Mouse (Mus musculus) megakaryocyte-erythroid progenitor cell, adult 5-6 weeks (primary cell): ENCODE measurements at regions not wholly inside any gene's neighbourhood (a gene's known extent, or its start where the extent isn't known, plus 50 kb on each side); places are given as distances from the start of the nearest gene placed in this dataset.
A peak's percentile ranks its signal among the peaks of the same experiment; 100 is the strongest.
"Not testable (repeated sequence)": the region's sequence is repeated elsewhere in the genome, so short reads cannot be mapped to it uniquely, and the experiment has no call there.

Source experiments
- ATAC-seq: replicated peaks from 2 replicates; pipeline ENCODE4 v1.8.0; 2016; ENCODE audit warnings: mild to moderate bottlenecking, inconsistent platforms; ENCODE audit not compliant: severe bottlenecking, poor library complexity, low FRiP score, low TSS enrichment

DNA sequence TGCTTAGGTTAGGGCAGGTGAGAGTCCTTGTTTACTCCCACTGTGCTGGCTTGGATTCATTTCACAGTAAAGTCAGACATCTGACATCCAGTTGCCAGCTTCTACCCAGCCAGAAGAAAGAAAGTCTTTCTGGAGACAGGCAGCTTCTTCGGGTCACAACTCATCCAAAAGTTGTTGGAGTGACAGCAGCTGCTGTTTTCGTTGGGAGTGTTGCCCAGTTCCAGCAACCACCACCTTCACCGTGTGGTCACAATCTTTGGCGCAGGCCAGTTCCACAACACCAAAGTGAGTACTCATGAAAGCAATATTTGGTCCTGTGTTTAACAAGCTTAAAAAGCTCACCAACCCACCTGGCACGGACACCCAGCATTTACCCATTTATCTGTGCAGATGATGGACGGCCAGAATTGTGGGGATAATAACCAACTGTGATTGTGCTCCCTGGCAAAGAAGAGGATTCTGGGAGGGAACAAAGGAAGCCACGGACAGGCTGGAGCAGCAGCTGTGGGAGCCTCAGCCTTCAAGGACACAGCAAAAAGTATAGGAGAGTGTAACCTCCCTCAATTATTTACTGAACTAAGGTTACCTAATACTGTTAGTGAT, 134.5 kb downstream of the Cand1 start:
- ATAC-seq, result no peak

DNA sequence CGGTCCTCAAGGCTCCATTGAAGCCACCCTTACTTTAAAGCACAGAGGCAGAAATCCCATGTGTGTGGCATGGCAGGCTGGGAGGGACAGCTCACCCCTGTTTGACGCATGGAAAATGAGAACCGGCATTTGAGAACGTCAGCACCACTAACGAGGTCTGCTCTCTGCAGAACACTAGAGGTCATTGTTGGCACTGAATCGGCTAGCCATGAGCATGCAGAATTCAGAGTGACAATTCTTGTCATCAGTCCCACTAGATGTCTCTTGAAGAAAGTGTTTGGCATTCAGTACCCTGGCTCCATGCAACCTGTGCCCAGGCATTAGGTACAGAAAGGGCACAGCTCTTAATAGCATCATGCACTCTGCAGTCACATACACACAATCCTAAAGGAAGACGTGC, 139.3 kb downstream of the Cand1 start:
- peak; percentile 69 for ATAC-seq

DNA sequence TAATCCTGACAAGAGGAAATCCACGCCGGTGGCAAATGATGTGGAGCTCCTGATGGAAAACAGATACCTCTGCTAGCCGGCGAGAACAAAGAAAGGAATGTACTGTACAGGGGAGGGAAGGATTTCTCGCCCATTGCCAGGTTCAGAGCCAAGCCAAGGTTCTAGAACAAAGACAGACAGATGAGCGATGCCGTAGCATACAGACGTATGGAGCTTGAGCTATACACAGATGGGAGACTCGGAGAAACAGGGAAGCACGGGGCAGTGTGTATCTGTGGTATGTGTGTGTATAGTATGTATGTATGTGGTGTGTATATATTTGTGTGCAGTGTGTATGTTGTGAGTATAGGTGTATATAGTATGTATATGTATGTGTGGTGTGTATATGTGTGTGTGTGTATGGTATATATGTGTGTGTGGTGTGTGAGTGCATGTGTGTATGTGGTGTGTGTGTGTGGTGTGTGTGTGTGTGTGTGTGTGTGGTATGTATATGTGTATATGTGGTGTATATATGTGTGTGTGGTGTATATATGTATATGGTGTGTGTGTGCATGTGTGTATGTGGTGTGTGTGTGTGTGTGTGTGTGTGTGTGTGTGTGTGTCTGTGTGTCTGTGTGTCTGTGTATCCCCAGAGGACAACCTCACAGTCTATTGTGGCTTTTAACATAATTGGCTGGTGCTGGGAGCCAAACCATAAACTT, 140.6 kb downstream of the Cand1 start:
- ATAC-seq, result no peak

DNA sequence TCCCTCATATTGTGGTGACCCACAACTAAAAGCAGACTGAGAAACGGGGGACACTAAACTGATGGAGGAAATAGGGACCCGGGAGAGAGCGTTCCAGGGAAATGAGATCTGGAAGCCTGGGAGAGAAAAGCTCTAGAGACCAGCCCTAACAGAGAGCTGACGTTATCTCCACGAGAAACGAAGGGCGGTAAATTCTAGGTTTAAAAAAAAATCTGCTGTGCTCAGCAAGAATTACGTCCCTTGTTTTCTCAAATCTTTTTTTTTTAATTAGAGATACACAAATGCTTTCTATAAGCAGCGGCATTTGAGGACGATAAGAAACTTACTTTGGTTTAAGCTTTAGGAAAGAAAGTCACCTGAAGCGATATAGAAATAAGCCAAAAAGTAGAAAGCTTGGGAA, 145.7 kb downstream of the Cand1 start:
- ATAC-seq, result no peak

DNA sequence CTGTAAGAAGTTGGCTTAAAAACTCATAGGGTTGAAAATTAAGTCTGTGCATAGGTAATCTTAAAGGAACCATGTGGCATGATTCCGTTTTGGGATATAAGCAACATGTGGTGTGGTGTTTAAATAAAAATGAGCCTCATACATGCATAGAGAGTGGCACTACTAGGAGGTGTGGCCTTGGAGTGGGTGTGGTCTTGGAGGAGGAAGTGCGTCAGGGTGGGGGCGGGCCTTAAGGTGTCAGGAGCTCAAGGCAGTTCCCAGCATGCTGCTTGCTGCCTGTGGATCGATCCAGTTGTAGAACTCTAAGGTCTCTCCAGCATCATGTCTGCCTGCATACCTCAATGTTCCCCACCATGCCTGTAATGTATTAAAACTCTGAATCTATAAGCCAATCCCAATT, 152.0 kb downstream of the Cand1 start:
- 0 out of 2 replicates have a peak, but pooled peaks have one; percentile 9 for ATAC-seq

DNA sequence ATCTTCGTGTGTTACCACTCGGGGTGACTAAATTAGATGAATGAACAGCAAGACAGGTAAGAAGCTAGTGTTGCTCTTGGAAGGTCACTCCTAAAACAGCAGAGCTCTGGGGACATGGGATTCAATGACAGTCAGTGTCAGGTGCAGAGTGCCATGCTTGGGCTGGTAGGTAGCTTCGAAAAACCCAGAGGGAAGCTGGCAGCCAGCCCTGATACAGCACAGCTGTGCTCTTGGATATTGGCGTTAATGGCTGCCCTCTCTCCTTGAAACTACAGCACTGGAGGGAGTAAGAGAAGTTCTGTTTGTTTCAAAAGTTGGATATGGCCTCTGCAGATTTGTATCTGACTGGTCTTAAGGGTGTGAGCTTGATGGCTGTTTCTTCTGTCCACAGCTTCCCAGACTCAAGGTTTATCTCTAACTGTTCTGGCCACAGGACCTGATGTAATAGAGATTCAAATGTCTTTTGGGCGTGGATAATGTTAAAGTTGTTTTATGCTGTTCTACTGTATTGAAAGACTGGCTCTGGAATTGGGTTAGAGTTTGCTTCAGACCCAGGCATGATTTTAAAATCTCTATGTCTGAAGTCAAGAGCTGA, 152.7 kb downstream of the Cand1 start:
- peak; percentile 85 for ATAC-seq

DNA sequence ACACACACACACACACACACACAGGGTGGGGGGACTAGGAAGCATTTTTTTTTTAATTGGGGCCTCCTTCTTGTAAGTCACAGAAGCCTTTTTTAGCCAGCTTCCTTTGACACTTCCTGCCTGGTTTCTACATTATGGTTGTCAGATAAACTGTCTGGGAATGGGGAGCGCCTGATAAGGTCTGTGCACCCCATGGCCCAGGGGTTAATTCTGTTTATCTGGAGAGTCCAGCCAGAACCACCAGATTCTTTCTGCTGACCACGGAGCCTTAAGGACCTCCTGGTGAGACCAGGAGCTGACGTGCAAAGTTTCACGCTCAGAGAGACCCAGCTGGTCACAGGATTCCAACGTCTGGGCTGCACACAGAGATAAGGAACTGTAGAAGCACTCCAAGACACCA, 153.4 kb downstream of the Cand1 start:
- peak; percentile 88 for ATAC-seq

DNA sequence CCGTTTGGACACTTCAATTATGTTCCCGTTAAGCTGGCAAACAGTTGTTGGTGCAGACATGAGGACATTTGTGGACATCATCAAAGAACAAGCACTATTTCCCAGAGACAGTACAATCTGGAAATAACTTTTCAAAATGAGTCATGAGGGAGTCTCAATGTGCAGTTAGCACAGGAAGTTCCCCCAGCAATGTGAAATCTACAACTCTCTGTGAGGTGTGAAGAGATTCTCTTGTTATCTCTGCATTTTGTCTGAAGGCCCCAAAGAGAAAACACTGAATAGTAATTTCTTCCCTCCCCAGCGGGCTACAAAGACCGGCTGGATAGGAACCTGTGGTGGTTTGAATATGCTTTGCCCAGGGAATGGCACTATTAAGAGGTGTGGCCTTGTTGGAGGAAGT, 156.4 kb downstream of the Cand1 start:
- no peak for ATAC-seq

DNA sequence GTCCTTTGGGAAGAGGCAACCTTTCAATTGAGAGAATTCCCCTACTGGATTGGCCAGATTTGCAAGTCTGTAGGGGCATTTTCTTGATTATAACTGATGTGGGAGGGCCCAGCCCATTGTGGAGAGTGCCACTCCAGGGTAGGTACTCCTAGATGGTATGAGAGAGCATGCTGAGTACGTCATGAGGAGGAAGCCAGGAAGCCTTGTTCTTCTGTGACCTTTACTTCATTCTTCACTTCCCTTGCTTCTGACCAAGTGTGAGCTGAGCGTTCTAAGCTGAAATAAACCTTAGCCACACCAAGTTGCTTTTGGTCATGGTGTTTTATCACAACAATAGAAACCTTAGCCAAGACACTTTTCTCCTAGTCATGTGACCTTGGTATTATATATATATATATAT, 157.0 kb downstream of the Cand1 start:
- no peak for ATAC-seq

DNA sequence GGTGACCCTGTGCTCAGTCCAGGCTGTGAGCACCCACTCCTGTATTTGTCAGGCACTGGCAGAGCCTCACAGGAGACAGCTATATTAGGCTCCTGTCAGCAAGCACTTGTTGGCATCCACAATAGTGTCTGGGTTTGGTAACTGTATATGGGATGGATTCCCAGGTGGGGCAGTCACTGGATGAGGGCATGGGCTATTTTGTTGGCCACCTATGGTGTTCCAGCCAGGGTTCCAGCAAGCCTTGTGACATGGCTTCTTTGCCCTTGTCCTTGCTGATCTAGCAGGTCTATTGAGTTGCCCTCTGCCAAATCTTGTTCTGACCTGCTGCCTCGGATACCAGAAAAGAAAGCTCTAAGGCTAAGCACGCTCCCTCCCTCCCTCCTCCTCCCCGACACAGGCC, 158.1 kb downstream of the Cand1 start:
- ATAC-seq, result not testable (repeated sequence)

DNA sequence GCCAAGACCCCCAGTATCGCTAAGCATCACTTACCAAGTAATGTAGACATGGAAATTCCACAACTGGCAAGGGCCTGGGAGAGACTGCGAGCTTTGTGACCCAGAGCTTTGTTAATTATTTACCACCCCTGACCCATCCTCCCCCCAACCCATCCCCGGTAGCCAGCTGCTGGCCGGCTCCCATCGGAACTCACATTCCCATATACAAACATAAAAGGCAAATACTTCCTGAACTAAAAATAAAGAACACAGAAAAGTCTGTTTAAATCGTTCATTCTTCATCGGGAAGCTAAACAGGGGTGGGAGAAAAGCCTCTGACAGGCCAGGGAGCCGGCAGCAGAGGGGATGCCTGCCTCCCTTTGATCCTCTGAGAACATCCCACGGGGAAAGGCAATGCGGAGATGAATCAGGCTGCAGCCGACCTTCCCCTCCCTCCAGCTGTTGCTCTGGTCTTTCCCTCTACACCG, 163.7 kb downstream of the Cand1 start:
- no peak for ATAC-seq

DNA sequence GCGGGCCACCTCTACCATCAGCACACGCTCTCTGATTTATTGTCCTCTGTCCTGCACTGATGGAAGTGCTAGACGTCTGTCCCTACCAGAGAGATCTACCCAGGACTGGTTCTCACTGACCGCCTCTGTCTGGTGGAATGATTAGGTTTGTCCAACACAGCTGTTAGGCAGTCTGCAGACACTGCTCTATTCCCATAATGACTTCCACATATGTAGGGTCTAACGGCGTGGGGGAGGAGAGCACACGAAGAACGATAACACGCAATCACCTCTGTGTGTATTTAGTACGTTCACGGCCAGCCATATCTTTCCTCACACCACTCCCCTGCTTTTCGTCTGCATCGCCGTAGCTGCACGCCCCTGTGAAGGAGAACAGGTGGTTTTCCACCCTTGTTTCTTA, 165.0 kb downstream of the Cand1 start:
- no peak for ATAC-seq

DNA sequence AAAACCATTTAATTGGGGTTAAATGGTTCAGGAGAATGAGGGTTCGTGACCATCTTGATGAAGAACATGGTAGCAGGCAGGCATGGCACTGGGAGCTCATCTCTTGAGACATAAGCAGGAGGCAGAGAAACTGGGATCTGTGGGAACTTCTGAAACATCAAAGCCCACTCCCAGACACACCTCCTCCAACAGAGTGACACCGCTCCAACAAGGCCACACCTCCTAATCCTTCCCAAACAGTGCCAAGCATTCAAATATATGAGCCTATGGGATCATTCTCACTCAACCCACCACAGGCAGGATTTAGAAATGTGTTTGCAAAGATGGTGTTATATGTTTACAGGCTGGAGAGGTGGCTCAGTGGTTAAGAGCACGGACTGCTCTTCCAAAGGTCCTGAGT, 165.9 kb downstream of the Cand1 start:
- no peak for ATAC-seq

DNA sequence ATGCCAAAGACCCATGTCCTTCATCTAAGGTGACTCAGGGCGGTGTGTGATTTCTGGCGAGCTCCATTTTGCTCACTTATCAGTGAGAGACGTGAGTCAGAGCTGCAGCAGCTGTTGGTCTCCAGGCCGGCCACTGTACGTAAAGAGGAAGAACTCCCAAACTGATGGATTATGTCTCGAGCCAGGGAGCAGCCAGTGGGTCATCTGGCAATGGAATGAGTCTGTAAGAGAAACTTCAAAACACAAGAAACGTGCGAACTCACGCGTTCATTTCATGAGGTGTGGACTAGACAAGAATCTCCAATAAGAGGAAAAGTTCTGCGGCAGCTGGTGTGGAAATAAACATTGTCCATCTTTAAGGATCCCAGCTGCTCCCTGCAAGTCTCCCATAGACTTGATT, 170.4 kb downstream of the Cand1 start:
- ATAC-seq, result no peak

DNA sequence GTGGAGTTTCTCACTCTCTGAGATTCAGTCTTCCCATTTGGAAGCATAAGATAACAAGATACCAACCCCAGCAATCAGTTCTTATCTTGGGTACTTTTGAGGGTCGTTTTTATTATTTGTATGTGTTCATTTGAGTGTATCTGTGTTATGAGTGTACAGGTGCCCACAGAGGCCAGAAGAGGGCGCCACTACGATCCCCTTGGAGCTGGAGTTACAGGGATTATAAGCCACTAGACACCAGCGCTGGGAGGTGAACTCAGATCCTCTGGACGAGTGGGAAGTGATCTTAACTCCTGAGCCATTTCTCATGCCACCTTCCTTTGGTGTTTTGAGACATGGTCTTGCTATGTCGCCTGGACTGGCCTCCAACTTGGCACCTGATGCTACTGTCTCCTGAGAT, 172.0 kb downstream of the Cand1 start:
- ATAC-seq, result no peak

DNA sequence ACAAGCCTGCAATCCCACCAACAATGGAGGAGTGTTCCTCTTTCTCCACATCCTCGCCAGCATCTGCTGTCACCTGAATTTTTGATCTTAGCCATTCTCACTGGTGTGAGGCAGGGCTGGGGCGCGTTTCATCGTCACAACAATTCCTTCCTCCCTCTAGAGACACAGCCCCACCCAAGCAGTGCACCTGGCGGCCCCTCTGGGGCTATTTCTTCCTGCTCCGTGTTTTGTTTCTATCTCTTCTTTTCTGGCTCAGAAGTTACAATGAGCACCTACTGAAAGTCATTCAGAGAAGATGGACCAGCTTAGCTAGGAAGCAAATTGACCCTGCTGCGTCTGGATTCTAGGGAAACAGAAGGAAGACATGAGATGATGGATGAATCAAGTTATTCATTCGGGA, 172.5 kb downstream of the Cand1 start:
- ATAC-seq, result no peak

DNA sequence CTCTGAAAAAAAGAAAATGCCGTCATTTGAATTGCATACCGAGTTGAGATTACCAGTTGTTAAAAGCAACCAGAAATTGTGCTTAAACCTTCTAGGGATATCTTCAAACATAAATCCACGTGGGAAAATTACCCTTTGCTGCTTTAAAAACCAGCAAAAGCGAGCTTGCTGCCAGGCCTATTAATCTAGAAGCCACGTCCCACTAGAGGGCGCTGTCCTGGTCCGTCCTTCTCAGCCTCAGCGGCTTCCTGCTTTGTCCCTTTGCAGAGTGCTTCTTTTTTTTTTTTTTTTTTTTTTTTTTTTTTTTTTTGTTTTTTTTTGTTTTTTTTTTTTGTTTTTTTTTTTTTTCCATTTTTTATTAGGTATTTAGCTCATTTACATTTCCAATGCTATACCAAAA, 173.9 kb downstream of the Cand1 start:
- peak; percentile 30; the same call in 1 of the 2 replicates for ATAC-seq

DNA sequence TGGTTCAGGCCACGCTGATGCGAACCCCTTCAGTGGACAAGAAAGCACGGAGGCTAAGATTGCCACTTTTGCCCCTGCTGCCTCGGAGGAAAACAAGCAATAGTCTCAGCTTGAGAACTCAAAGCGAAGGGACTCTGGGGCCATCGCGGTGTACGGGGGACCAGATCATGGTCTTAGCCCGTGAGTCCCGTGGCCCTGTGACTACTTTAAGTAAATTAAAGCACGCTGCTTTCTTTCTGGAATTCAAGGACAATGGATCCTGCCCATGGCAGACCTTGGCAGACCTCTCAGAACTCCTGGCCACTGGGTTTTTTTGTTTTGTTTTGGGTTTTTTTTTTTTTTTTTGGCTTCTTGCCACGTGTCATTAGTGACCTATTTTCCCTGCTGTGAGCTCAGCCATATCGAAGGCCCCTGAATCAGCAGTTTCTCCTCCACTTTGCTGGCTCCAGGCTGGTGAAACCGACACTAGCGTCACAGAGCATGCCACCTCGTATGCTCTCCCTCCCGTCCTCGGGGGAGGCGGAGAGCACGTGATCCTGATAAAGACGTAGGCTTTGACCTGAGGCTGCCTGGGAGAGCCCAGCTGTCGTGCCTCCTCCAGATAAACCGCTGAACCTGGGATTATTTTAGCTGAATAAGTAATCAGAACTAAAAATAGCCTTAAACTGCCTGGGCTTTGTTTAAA, 174.6 kb downstream of the Cand1 start:
- ATAC-seq, result peak; percentile 97

DNA sequence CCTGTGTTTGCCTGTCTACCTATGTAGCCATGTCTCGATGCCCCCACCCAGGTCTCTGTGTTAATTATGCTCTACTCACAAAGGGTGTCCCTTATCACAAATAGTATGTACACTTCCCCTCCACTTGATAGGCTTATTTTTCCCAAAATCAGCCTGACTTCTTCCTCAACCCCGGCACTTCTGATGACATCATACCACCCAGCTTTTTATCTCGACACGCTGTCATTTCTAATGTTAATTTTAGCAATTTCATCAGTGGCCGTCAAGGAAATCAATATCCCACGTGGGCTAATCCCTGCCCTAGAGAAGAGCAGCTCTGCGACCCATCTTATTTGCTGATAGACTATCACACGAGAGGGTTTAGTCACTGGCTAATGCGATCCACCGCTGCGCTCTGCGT, 175.6 kb downstream of the Cand1 start:
- no peak for ATAC-seq

DNA sequence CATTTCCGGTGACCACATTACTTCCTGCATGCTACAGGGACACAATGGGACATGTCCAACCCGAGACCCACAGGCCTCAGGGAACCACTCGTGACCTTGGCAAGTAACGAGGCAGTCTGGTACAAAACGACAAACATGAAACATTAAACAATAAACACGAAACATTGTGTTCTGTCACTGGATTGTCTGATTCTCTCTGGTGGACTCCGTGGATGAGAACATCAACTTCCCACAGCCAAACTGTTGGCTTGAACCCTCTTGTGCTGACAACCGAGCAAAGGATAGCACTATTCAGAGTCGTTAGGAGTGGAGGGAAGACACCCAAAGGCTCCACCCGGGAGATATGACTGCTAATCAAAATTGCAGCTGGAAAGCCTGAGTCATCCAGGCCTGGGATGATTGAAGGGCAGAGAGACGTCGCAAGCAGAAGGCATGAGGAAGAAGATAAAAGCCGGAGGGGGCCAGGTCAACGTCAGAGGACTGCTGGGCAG, 176.6 kb downstream of the Cand1 start:
- peak; percentile 69 for ATAC-seq
